Mouse (Mus musculus) cortical plate, adult 2 months (tissue): ENCODE measurements around the gene 2610528A11Rik.

Experiments
- CTCF ChIP-seq: fragments of 200-500 bp; IDR thresholded peaks from 2 replicates; pipeline ENCODE4 v1.5.1; 2011; ENCODE audit warnings: mild to moderate bottlenecking, control low read depth, low read length; ENCODE audit not compliant: insufficient read depth; ENCODE audit errors: extremely low read depth
- POLR2A ChIP-seq: fragments of 200-500 bp; IDR thresholded peaks from 2 replicates; pipeline ENCODE4 v1.6.1; 2011; ENCODE audit warnings: mild to moderate bottlenecking, low read length, control low read depth; ENCODE audit not compliant: insufficient read depth; ENCODE audit errors: extremely low read depth

- TF ChIP-seq CTCF (no peak), POLR2A (no peak)
Measured at GRCm38 (mm10) chr14:37097956-37098530, 15.8 kb downstream of the 2610528A11Rik start, which contains the start of gene Cdhr1.
